Mouse (Mus musculus): ENCODE results near the gene Zbtb5.
A peak's percentile ranks its signal among the peaks of the same experiment; 100 is the strongest.
"Not testable (repeated sequence)": the region's sequence is repeated elsewhere in the genome, so short reads cannot be mapped to it uniquely, and the experiment has no call there.

The Zbtb5 gene

GRCm38 (mm10) chr4:45012105-45012975 is at the start of gene Zbtb5:
Gene Zbtb5 (minus strand): TSS chr4:45012412.
- peak; percentile 100 for DNase-seq (ENCODE audit: low spot score in 2 of 2)

- no peak for DNase-seq (ENCODE audit: low spot score in 2 of 2)
Measured at GRCm38 (mm10) chr4:45055451-45055850, 43.2 kb upstream of the Zbtb5 start.

GRCm38 (mm10) chr4:45054862-45055261 is 42.6 kb upstream of the Zbtb5 start:
- no peak for DNase-seq (ENCODE audit: low spot score in 2 of 2)

GRCm38 (mm10) chr4:45047956-45048355 is 35.7 kb upstream of the Zbtb5 start:
- no peak for DNase-seq (ENCODE audit: low spot score in 2 of 2)

- no peak for DNase-seq (ENCODE audit: low spot score in 2 of 2)
Measured at GRCm38 (mm10) chr4:45047286-45047887, 35.2 kb upstream of the Zbtb5 start.

- no peak for DNase-seq (ENCODE audit: low spot score in 2 of 2)
Measured at GRCm38 (mm10) chr4:45046679-45047078, 34.5 kb upstream of the Zbtb5 start.

GRCm38 (mm10) chr4:45040795-45041194 is 28.6 kb upstream of the Zbtb5 start:
- DNase-seq (ENCODE audit: low spot score in 2 of 2), result no peak

GRCm38 (mm10) chr4:45039546-45039945 is 27.3 kb upstream of the Zbtb5 start:
- not testable (repeated sequence) for DNase-seq (ENCODE audit: low spot score in 2 of 2)

- peak; percentile 14 to 20 for DNase-seq (ENCODE audit: low spot score in 2 of 2)
Measured at GRCm38 (mm10) chr4:45038879-45039278, 26.7 kb upstream of the Zbtb5 start.

GRCm38 (mm10) chr4:45037455-45038410 is 25.5 kb upstream of the Zbtb5 start:
- no peak for DNase-seq (ENCODE audit: low spot score in 2 of 2)

- no peak for DNase-seq (ENCODE audit: low spot score in 2 of 2)
Measured at GRCm38 (mm10) chr4:45036571-45036970, 24.4 kb upstream of the Zbtb5 start.

GRCm38 (mm10) chr4:45036048-45036447 is 23.8 kb upstream of the Zbtb5 start:
- DNase-seq (ENCODE audit: low spot score in 2 of 2), result no peak

GRCm38 (mm10) chr4:45034693-45035628 is 22.7 kb upstream of the Zbtb5 start:
- no peak for DNase-seq (ENCODE audit: low spot score in 2 of 2)

GRCm38 (mm10) chr4:45032586-45032985 is 20.4 kb upstream of the Zbtb5 start:
- DNase-seq (ENCODE audit: low spot score in 2 of 2), result no peak

GRCm38 (mm10) chr4:45026459-45026858 is 14.2 kb upstream of the Zbtb5 start:
- no peak for DNase-seq (ENCODE audit: low spot score in 2 of 2)

- DNase-seq (ENCODE audit: low spot score in 2 of 2), result no peak
Measured at GRCm38 (mm10) chr4:45019009-45019408, 6.8 kb upstream of the Zbtb5 start.

GRCm38 (mm10) chr4:45018452-45018980 is 6.3 kb upstream of the Zbtb5 start, which contains the start of gene Polr1e:
Gene Polr1e (plus strand): TSS chr4:45018583.
- DNase-seq (ENCODE audit: low spot score in 2 of 2), result peak; percentile 90 to 95

- DNase-seq (ENCODE audit: low spot score in 2 of 2), result peak; percentile 36 to 45
Measured at GRCm38 (mm10) chr4:45015615-45016014, 3.4 kb upstream of the Zbtb5 start.

GRCm38 (mm10) chr4:45013537-45013936 is 1.3 kb upstream of the Zbtb5 start:
- DNase-seq (ENCODE audit: low spot score in 2 of 2), result no peak

- DNase-seq (ENCODE audit: low spot score in 2 of 2), result peak; percentile 29 to 41
Measured at GRCm38 (mm10) chr4:45013031-45013431, 819 bp upstream of the Zbtb5 start.
